Mouse (Mus musculus) kidney, adult 2 months (tissue): ENCODE measurements around the gene Mavs. TPM values are rescaled to one million over a fixed set of nuclear protein-coding genes. Genes with fewer than 3 reads are reported as not detected.
"Not testable (repeated sequence)": the region's sequence is repeated elsewhere in the genome, so short reads cannot be mapped to it uniquely, and the experiment has no call there.

ENCODE experiments used
- DNase-seq: peaks from one replicate; pipeline ENCODE4 v3.0.0; 2021
- H3K27ac ChIP-seq: fragments of 200-500 bp; 2 replicates; pipeline ENCODE4 v1.5.1; 2012; ENCODE audit warnings: low read depth, low read length, control low read depth, inconsistent platforms; ENCODE audit not compliant: insufficient read depth
- H3K27me3 ChIP-seq: fragments of 200-500 bp; replicated peaks from 2 replicates; pipeline ENCODE4 v1.6.1; 2012; ENCODE audit warnings: mild to moderate bottlenecking, moderate library complexity, low read length, inconsistent platforms; ENCODE audit not compliant: control insufficient read depth, insufficient read depth
- H3K36me3 ChIP-seq: fragments of 200-500 bp; 2 replicates; pipeline ENCODE4 v1.6.1; 2012; ENCODE audit warnings: mild to moderate bottlenecking, moderate library complexity, low read length, inconsistent platforms; ENCODE audit not compliant: control insufficient read depth, insufficient read depth
- H3K4me1 ChIP-seq: fragments of 200-500 bp; 2 replicates; pipeline ENCODE4 v1.6.1; 2011; ENCODE audit warnings: low read length; ENCODE audit not compliant: control insufficient read depth, insufficient read depth
- H3K4me3 ChIP-seq: fragments of 200-500 bp; 2 replicates; pipeline ENCODE4 v1.5.1; 2011; ENCODE audit warnings: mild to moderate bottlenecking, low read depth, low read length, control low read depth; ENCODE audit not compliant: insufficient read depth
- CTCF ChIP-seq: fragments of 200-500 bp; conservative IDR thresholded peaks from 2 replicates; pipeline ENCODE4 v1.5.1; 2011; ENCODE audit warnings: low read depth, mild to moderate bottlenecking, control low read depth, low read length, moderate library complexity, mixed read lengths; ENCODE audit not compliant: insufficient read depth, insufficient read length
- POLR2A ChIP-seq: fragments of 200-500 bp; IDR thresholded peaks from one replicate; pipeline ENCODE4 v1.6.1; 2011; ENCODE audit warnings: low read depth, low read length, control low read depth
- WGBS: fragments of 180-500 bp; shearing (Covaris S2); methylation state at CpG from one replicate; pipeline ENCODE4 v1.1.7; 2018; 5-methylcytosine and 5-hydroxymethylcytosine counted together
- polyA plus RNA-seq: library from polyadenylated mRNA; depleted of rRNA; stranded (reverse); fragments of >200 nt; gene quantifications from 2 replicates; pipeline ENCODE4 v1.2.3, GENCODE M21; 2012

Gene Mavs
- polyA plus RNA-seq, 1 experiment = 119 TPM

GRCm38 (mm10) chr2:131213773-131214172, 20.1 kb upstream of the Mavs start:
- WGBS = 90% methylated on average over 7 of the region's 7 CpGs
- peaks cover 19% of the 10 kb centered on the region for H3K4me1 ChIP-seq
- no peaks in the 10 kb centered on the region for H3K36me3 ChIP-seq
- no peak overlapping the region for H3K4me3 ChIP-seq
- no peak for TF ChIP-seq CTCF
- no peak for TF ChIP-seq POLR2A
- no peak overlapping the region for H3K27ac ChIP-seq
- no peak for DNase-seq
- H3K27me3 ChIP-seq = no peaks in the 10 kb centered on the region

GRCm38 (mm10) chr2:131215941-131216858, 17.7 kb upstream of the Mavs start:
- peaks cover 8% of the 10 kb centered on the region for H3K4me1 ChIP-seq
- peak overlapping the region; percentile 48 for H3K27ac ChIP-seq
- H3K27me3 ChIP-seq = no peaks in the 10 kb centered on the region
- TF ChIP-seq CTCF = no peak
- no peak for TF ChIP-seq POLR2A
- H3K36me3 ChIP-seq = no peaks in the 10 kb centered on the region
- WGBS = 25% methylated on average over 7 of the region's 7 CpGs
- DNase-seq = peak; percentile 78
- H3K4me3 ChIP-seq = no peak overlapping the region

GRCm38 (mm10) chr2:131220030-131220429, 13.8 kb upstream of the Mavs start:
- Histone ChIP-seq H3K36me3 (no peaks in the 10 kb centered on the region), H3K4me3 (no peak overlapping the region), H3K27ac (no peak overlapping the region), H3K4me1 (peaks cover 8% of the 10 kb centered on the region), H3K27me3 (no peaks in the 10 kb centered on the region)
- WGBS = 62% methylated on average over 4 of the region's 4 CpGs
- no peak for TF ChIP-seq CTCF
- TF ChIP-seq POLR2A = no peak
- DNase-seq = no peak

GRCm38 (mm10) chr2:131221853-131222515, 11.9 kb upstream of the Mavs start:
- Histone ChIP-seq H3K27ac (no peak overlapping the region), H3K4me3 (no peak overlapping the region), H3K36me3 (no peaks in the 10 kb centered on the region), H3K4me1 (peaks cover 3% of the 10 kb centered on the region; the same call in 1 of the 2 replicates), H3K27me3 (no peaks in the 10 kb centered on the region)
- peak; percentile 34 for DNase-seq
- WGBS = 29% methylated on average over 3 of the region's 3 CpGs
- TF ChIP-seq CTCF (no peak), POLR2A (no peak)

- TF ChIP-seq POLR2A = no peak
- TF ChIP-seq CTCF = no peak
- H3K4me1 ChIP-seq = peaks cover 3% of the 10 kb centered on the region; the same call in 1 of the 2 replicates
- H3K36me3 ChIP-seq = no peaks in the 10 kb centered on the region
- no peaks in the 10 kb centered on the region for H3K27me3 ChIP-seq
- no peak overlapping the region for H3K27ac ChIP-seq
- H3K4me3 ChIP-seq = no peak overlapping the region
- DNase-seq = peak; percentile 37
- 30% methylated on average over 5 of the region's 5 CpGs for WGBS
Observed at GRCm38 (mm10) chr2:131222562-131222961, 11.3 kb upstream of the Mavs start.

- 83% methylated on average over 1 of the region's 1 CpGs for WGBS
- H3K4me1 ChIP-seq = peaks cover 3% of the 10 kb centered on the region; the same call in 1 of the 2 replicates
- no peak overlapping the region for H3K4me3 ChIP-seq
- H3K27me3 ChIP-seq = no peaks in the 10 kb centered on the region
- no peaks in the 10 kb centered on the region for H3K36me3 ChIP-seq
- DNase-seq = no peak
- no peak for TF ChIP-seq POLR2A
- TF ChIP-seq CTCF = no peak
- H3K27ac ChIP-seq = no peak overlapping the region
Observed at GRCm38 (mm10) chr2:131223569-131223968, 10.3 kb upstream of the Mavs start.

- Histone ChIP-seq H3K36me3 (no peaks in the 10 kb centered on the region), H3K27ac (peak overlapping the region; percentile 87), H3K27me3 (no peaks in the 10 kb centered on the region), H3K4me3 (no peak overlapping the region), H3K4me1 (peaks cover 3% of the 10 kb centered on the region; the same call in 1 of the 2 replicates)
- WGBS = 42% methylated on average over 6 of the region's 6 CpGs
- DNase-seq = peak; percentile 87
- TF ChIP-seq CTCF = no peak
- no peak for TF ChIP-seq POLR2A
Observed at GRCm38 (mm10) chr2:131225178-131225577, 8.7 kb upstream of the Mavs start.

- DNase-seq = peak; percentile 56
- not testable (repeated sequence) for H3K27ac ChIP-seq, H3K4me1 ChIP-seq, H3K4me3 ChIP-seq, H3K27me3 ChIP-seq, H3K36me3 ChIP-seq
- 9% methylated on average over 2 of the region's 2 CpGs for WGBS
Observed at GRCm38 (mm10) chr2:131226669-131227068, 7.2 kb upstream of the Mavs start.
